Mouse (Mus musculus) regulatory T cell (primary cell): ENCODE measurements around the gene Npvf.
"Not testable (repeated sequence)": the region's sequence is repeated elsewhere in the genome, so short reads cannot be mapped to it uniquely, and the experiment has no call there.

Source experiments
- in situ Hi-C: fragments of 300-600 bp; cut with MboI, MseI; formaldehyde crosslinking; loops from one replicate; pipeline ENCODE4 v1.15.1; 2025; ENCODE audit warnings: high pct_unique_total_duplicates

The Npvf gene

DNA sequence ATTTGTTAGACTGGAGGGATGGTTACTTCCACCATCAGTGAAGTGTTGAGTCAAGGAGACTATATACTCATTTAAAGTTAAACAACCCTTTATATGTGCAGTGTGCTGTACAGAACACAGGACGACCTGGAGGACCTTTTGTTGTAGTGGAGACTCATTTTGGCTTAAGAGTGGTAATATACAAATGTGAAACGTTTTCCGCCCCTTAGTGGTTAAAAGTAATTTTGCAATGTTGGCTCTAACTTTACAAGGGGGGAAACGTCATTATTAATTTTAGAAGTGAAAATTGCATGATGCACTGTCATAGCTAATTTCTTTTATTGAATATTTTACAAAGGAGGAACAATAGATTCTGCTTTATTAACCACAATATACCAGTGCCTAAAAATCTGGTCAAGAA, 13.9 kb downstream of the Npvf start:
- in situ Hi-C loops = no loop called here

DNA sequence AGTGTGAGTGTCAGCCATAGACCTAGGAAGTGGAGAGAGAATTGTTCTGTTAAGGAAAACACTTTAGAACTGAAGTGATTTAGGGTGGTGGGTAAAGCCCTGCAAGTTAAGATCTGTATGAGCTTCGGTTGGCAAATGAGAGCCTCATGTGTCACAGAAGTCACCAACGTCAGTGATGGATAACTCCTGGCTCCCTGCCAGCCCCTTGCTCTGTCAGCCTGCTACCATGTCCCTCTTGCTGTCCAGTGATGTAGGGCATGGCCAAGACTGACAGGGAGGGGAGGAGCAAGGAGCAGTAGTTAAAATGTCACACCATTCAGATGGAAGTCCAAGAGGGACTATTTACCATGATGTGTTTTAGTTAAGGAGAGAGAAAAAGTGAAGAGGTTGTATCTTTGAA, 14.6 kb downstream of the Npvf start:
- in situ Hi-C loops = no loop called here

DNA sequence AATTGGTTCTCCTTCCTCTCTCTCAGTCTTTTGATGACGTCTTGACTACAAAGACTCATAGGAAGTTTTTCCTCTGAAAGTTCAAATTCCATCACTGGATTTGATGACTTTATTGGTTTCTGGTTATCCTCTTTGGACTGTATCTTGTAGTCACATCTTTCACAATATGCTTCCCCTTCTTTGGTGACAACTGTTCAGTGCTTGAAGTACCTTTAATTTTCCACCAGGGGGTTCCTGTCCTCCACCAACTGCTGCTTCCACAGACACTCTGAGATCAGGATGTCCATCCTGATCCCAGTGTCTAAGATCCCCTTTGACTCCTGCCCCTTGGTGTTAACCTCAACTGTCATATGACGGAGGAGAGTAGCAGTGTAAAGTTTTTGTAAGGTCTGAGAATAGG, 28.1 kb downstream of the Npvf start:
- in situ Hi-C loops = not testable (repeated sequence)

DNA sequence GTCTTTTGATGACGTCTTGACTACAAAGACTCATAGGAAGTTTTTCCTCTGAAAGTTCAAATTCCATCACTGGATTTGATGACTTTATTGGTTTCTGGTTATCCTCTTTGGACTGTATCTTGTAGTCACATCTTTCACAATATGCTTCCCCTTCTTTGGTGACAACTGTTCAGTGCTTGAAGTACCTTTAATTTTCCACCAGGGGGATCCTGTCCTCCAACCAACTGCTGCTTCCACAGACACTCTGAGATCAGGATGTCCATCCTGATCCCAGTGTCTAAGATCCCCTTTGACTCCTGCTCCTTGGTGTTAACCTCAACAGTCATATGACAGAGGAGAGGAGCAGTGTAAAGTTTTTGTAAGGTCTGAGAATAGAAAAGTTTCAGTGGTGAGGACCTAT, 36.0 kb downstream of the Npvf start:
- in situ Hi-C loops = not testable (repeated sequence)

DNA sequence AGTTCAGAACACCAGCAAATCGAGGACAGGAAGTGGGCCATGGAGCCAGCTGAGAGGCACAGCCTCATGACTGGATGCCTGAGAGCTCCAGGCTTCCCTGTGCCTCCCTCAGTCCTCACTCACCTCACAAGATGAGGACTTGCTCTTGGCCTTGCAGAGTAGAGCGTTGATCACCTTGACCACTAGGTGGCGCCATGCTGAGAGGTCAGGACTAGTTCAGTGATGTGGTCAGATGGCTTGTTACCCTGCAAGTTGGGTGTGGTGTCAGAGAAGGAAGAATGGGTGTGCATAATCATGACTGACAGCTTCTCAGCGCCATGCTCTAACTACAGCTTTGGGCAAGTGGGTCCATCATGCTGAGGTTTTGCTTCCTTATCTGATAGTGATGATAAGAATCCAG, 52.6 kb downstream of the Npvf start:
- in situ Hi-C loops = no loop called here
